Mouse (Mus musculus) hindlimb bud, embryonic 11.5 days (tissue): ENCODE measurements around the gene Ccdc162.

ENCODE experiments used
- DNase-seq: peaks from one replicate; pipeline ENCODE4 v3.0.0-alpha.2; 2012; ENCODE audit warnings: low read depth, low spot score; ENCODE audit errors: extremely low spot score

The Ccdc162 gene

GRCm38 (mm10) chr10:41638776-41639175, 77.7 kb downstream of the Ccdc162 start:
- DNase-seq: no peak

DNA sequence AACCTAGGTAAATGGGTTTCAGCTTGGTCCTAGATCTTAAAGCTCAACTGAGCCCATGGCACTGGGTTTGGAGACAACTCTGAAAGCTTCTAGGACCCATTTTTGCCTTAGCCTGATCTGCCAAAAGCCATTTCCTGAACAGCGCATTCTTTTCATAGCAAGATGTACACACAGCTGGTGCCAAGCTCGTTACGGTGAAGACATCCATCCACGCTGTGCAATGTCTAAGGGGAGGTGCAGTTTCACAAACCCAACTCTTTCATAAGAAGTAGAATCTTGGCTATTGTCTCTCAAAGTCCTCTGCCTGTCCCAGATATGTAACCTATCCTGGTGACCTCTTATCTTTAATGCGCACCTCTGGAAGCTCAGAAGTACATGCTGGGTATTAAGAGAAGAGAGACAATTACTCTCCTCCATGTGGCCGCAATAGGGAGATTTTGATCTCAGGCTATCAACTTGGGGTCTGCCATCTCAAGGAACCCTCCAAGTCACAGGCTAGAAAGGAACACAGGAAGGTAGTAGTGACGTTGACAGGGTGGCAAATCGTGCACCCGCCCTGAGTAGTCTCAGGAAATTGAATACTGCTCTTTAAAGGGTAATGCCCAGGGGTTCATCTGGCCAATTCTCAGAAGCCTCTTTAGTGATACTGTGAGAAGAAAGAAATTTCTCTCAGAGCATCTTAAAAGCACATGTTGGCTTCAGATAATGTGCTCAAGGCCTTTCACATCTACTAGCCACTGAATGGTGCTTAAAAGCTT, 81.0 kb downstream of the Ccdc162 start:
- no peak for DNase-seq

GRCm38 (mm10) chr10:41633801-41634200, 82.6 kb downstream of the Ccdc162 start:
- no peak for DNase-seq

DNA sequence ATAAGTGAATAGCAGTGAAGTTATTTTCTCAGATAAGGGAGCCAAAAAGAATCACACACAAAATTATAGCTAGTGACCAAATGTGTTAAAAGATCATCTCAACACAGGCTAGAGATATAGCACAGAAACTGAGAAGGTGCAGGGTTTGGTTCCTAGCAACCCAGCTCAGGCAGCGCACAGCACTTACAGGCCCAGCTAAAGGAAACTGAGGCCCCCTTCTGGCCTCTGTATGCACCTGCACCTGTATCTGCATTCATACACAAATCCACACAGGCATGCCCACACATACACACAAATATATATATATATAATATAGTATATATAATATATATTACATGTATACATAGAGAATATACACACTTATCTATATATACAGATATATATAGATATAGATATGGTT, 84.4 kb downstream of the Ccdc162 start:
- DNase-seq: no peak

DNA sequence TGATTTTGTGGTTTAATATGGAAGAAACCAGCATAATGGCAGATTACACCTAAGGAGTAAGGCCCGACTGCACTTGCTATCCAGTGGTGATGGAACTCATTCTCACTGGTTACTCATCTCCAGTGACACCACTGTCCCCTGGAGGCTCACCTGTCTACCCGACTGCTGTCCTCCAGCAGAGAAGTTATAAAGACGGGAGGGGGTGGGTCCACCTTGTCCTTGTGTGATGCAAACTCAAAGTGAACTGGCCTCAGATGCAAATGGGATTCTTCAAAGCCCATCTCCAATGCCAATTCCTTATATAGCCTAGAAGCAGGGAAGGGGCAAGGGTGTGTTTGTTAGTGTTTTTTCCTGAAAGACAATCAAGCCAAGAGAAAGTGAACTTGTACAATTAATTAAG, 89.4 kb downstream of the Ccdc162 start:
- DNase-seq: no peak

DNA sequence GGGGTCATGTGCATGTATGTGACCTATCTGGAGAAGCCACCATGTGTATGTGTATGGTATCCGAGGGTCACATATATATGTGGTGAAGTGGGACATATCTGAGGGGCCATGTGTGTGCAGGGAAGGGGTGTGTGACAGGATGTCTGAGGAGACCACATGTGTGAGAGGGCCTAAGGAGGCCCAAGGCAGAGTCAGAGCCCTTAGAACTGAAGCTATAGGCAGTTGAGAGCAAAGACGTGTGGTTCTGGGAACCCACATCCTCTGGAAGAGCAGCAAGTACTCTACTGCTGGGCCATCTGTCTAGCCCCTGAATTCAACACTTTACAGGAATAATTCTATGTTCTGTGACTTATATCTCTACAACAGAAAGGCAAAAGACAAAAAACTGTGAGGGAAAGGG, 96.4 kb downstream of the Ccdc162 start:
- DNase-seq: no peak

DNA sequence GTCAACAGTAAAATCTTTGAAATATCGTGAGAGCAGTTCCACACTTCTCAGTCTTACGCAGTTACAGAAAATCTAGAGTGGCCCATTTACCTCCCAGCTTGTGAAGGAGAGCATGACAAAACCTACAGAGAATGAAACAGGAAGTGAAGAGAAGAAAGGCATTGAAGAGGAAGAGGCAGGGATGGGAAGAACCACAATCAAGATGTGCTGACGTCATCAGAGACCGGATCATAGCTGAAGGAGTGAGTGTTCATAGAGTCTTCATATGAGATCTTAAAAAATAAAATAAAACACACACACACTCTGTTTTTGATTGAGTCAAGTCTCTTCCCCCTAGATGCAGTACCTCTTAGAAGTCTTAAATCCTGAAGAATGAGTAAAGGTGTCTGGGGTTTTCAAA, 100.9 kb downstream of the Ccdc162 start:
- DNase-seq: no peak

DNA sequence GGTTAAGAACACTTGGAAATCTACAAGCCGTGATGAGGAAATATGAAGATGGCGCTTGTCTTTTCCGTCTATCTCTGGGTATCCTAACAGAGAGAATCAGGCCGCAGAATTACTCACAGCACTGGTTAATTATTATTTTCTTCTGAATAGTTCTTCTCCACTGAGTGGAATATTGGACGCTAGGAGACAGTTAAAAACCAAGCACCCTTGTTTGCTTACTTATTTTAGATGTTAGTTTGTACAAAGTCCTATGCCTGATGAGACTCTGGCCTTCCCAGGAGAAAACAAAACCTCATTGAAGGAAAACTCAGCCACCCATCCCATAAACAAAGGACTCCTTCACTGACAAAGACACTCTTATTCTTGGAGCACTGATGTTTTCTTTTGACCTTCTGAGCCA, 104.5 kb downstream of the Ccdc162 start:
- DNase-seq: no peak

DNA sequence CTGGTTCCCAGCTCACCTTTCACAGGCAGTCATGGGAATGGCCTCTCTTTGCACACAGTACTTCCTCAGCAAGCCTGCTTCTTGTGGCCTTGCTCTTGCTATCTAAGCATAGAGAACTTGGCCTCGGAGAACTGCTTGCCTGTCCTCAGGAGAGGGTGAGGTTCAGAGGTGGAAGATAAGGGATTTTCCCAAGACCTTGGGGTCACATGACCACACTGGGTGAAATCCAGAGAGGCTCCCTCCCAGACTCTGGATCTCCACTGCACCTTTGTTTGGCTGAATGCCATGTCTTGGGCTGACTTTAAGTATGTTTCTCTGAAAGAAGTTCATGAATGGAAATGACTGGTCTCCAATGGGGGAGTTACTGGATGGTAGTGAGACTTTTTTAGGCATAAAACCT, 107.0 kb downstream of the Ccdc162 start:
- no peak for DNase-seq

DNA sequence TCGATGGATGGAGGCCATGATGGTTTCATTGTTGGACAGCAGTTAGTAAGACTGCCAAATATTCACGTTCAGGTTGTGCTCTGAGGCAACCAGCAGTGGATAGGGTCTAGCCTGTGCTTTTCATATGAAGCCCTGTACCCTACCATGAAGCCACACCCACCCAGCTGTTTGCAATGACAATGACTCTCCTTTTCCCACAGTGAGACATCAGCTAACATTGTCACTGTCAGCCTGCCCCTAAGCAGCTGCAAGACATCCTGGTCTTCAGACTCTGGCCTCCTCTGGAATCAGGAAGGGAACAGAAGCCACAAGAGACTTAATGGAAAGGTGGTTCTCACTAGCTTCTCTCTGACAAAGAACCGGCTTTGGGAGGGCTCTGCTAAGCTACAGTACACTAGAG, 107.9 kb downstream of the Ccdc162 start:
- DNase-seq: no peak

GRCm38 (mm10) chr10:41602667-41603066, 113.8 kb downstream of the Ccdc162 start:
- no peak for DNase-seq

DNA sequence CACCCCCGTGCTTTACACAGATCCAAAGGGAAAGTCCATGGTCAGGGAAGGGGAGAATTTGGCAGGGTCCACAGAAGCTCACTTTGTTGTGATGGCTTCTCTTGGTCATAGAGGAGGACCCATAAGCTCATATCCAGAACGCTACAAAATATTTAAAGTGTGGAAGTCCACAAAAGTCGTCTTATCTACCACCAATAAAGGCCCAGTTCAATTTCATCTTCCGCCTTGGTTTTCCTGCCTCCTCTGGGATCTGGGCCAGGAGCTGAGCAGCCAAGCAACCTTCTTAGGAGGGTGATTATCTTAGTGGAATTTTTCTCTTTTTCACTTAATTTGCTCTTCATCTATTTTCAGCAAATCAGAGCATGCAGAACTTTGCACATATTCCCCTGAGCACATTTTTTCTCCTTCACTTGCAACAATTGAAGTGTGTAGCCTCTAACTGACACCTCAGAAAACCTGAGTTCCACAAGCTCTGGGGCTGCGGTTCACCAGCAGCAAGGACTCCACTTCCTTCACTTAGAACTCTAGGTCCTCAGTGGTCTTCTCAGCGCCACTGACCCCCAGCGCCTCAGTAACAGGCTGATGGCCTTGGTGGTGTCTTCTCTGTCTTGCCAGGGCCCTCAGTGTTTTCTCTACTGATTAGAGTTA, 114.4 kb downstream of the Ccdc162 start:
- DNase-seq: no peak

DNA sequence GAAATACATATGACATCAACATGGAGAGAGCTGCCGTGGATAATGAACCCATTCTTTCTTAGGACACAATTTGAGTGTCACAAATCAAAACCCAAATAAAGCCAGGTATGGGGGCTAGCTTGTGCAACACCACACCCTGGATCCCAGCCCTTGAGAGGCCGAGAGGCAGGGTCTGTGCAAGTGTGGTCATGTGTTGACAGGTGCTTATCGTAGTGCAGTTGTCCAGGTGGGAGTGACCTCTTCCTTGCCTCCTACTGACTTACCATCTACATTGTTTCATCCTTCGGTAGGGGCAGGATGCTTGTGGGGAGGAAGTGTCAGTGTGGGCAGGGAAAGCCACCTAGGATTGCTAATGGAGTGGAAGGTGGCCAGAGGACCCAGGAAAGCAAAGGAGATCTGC, 115.1 kb downstream of the Ccdc162 start:
- no peak for DNase-seq

DNA sequence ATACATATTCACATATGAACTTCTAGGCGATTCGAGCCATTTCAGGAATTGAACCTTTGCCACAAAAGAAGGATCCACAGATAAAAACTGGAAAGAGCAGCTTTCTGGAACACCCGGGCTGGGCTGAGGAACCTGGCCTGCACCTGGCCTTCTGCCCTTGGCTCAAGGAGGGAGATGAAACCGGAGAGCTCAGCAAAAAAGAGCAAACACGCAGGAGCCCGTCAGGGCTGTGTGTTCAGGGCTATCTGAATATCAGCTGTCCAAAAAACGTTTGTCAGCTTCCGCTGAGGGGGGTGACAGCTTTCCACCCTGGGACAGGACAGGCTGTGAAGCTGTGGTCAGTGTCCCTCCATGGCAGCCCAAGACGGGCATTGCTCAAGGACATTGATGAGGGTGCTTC, 117.4 kb downstream of the Ccdc162 start:
- DNase-seq: no peak

GRCm38 (mm10) chr10:41598221-41598620, 118.2 kb downstream of the Ccdc162 start:
- DNase-seq: no peak

DNA sequence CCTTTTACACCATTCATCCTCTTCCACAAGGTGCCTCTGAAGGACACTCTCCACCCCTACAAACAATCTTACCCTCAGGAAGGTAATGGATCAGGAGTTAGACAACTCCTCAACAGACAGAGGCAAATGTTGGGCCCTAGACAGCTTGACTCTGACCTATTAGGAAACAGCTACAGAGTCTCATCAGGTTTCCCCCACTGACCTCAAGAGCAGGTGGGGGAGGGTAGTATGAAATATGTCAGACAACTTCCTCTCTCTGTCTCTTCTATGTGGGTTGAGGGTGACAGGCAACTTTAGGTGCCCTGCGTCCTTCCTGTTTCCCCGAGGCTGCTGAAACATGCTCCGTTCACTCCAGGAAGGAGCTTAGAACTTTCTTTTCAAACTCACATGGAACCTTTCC, 120.9 kb downstream of the Ccdc162 start:
- DNase-seq: no peak

DNA sequence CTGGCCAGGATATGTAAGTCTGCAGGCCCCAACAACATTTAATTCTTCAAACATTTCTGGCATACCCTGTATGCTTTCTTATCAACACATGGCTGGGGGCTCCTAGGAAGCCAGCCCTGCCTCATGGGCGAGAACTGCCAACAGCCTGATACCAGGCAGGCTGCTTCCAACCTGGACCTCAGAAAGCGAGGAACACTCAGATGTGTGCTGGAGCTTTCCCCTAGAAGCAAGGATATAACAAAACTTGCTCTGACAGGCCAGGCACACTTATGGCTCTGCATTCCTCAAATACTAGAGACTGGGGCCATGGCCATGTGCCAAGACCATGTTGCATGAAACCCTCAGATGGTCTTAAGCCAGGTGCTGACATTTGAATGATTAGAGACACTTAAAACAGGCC, 121.5 kb downstream of the Ccdc162 start:
- no peak for DNase-seq

DNA sequence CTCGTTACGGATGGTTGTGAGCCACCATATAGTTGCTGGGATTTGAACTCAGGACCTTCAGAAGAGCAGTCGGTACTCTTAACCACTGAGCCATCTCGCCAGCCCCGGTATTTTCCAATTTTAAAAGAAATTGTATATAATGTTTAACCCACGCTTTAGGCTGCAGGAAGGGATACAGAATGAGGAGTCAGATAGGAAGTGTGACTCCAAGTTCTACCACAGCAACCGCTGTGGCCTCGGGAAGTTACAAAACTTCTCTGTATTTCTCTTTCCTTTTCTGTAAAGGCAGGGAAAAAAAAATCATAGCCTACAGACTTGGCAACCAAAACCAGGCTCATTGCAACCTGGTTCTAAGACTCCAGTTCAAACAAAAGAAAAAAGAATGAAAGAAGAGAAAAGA, 122.0 kb downstream of the Ccdc162 start:
- DNase-seq: no peak

DNA sequence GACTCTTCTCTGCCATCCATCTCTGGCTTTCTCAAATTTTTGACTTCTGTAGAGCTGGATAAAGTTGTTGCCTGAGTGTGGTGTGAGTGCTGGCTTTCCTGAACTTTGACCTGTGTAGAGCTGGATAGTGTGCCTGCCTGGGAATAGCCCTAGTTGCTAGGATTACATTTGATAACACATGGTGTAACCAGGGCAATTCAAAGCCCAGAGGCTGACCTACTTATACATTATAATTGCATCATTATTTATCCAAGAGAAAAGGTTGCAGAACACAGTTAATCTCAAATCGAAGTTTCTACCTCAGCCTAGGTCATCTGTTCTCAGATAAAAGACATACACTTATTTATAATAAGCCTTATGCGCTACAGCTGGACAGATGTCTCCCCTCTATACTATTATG, 127.8 kb downstream of the Ccdc162 start:
- no peak for DNase-seq

DNA sequence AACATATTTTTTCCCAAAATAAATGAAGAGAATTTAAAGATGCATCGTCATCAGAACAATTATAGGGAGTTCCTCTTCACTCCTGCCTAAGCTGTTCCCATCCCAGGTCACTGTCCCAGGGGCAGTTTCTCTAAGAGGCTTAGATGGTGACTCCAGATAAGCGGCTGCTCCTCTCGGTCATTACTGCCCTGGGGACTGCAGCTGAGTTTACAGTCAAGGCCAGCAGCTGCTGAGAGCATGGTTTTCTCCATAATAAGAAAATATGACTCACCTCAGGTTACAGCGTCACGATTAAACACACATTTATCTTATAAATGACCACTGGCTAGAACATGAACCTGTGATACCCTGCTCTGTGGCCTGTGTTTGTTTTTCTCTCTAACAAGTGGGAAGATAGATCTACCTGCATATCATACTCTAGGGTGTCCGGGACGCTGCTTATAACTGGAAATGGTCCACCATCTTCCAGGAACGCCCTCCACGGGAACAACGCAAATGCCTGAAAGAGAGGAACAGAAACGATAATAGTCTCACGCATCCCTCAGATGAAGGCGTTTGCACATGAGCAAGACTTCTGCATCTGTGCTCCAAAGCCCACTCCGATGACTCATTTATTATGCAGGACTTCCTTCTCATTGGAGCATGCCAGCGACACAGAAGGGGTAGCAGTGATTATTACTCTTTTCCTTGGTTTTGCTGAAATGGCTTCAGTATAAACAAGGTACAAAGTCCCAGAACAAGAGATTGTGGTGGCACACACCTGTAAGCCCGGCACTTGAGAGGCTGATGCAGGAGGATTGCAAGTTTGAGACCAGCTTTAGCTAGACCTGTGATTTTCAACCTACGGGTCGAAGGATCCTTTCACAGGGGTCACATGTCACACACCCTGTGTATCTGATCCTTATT, 129.2 kb downstream of the Ccdc162 start:
- DNase-seq: no peak

DNA sequence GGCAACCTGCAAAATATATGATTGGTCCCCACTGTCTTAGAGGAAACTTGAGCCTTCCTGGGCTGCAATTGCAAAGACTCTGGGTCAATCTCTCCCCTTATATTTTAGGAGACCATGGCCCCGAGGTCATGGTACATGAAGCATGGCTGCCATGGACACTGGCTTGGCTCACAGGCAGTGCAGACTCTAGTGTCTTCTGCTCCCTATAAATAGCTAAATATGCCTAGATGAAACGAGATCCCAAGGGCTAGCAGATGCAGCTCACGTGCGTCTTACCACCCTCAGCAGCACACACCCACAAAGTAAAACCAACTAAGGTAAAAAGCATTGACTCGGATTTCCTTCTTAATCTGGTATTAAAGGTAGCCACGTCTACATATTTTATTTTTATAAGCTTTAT, 133.1 kb downstream of the Ccdc162 start:
- no peak for DNase-seq

DNA sequence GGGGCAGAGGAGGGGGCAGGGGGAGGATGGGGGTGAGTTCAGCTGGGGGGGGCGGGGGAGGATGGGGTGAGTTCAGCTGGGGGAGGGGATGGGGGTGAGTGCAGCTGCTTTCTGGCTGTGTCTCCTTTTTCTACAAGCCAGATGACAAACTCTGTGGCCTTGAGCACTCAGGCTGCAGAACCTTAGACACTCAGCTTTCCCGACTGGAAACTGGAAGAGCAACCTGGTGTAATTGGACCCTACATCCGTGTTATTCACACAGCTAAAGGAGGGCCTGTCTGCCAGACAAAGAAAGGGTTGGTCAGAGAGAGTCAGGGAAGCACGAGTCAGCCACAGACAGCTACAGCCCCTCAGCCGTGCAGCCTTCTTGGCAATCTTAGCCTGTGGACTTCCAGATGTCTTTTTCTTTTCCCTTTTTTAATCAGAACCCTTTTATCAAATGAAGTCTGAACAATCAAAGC, 133.5 kb downstream of the Ccdc162 start:
- DNase-seq: peak; percentile 5
